In the genomic region with DNA sequence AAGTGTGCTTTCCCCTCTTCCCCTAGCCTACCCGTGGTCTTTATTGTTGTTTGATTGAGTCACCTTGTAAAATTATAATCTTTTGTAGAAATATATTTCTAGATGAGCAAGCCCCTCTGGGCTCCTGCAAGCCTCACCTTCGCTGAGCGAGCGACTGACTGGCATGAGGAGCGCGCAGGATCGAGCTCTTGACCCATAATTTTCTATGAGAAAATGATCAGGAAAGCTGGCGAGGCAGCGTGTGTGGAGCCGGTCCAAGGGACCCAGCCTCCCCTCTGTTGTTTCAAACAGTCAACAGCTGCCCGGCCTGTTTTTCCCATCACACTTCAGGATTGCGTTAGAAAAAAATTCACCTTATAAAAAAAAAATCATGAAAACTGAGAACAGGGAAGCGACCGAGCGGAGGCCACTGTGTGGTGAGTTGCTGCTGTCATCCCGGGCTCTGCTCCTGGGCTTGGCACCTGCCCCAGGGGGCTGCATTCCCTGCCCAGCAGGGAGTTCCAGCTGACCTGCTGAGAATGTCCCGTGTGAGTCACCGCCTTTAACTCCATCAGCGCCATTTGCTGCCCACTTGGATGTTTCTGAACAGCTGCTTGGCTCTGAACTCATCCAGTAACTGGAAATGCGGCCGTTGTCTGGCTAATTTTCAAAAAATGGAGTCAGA, we compare ENCODE assay signal across 8 mouse cellular contexts.
A peak's percentile ranks its signal among the peaks of the same experiment; 100 is the strongest.
DNase-seq lines count a peak whose midpoint lies in the region; ATAC-seq and TF ChIP-seq lines count a peak whose summit lies in the region.

No protein-coding gene starts in this region.

- ATAC-seq in hindbrain, embryonic 14.5 days (ENCODE audit: low FRiP score) = no peak
- no peak for ATAC-seq in lung, embryonic 15.5 days (ENCODE audit: borderline replicate concordance, extremely low read depth, low FRiP score, low TSS enrichment)
- no peak for ATAC-seq in frontal cortex, adult (ENCODE audit: low TSS enrichment)

- peaks cover 24% of the 10 kb centered on the region for H3K4me1 ChIP-seq in E14TG2a.4 (replicated peaks; ENCODE audit: low read depth, low read length)
- H3K4me1 ChIP-seq in hindbrain, embryonic 14.5 days (replicated peaks; ENCODE audit: control insufficient read depth, insufficient read depth, low read length) = peaks cover 7% of the 10 kb centered on the region
- peaks cover 14% of the 10 kb centered on the region for H3K4me1 ChIP-seq in lung, embryonic 15.5 days

- H3K4me3 ChIP-seq in E14TG2a.4 (replicated peaks; ENCODE audit: low read length) = 0 out of 2 replicates have a peak overlapping the region, but pooled peaks have one; percentile 10
- H3K4me3 ChIP-seq in hindbrain, embryonic 14.5 days (replicated peaks; ENCODE audit: low read length) = no peak overlapping the region
- peak overlapping the region; percentile 13 for H3K4me3 ChIP-seq in lung, embryonic 15.5 days

- H3K36me3 ChIP-seq in E14TG2a.4 (ENCODE audit: insufficient read depth, low read length) = no peaks in the 10 kb centered on the region
- no peaks in the 10 kb centered on the region for H3K36me3 ChIP-seq in hindbrain, embryonic 14.5 days (replicated peaks; ENCODE audit: control insufficient read depth, insufficient read depth)
- H3K36me3 ChIP-seq in lung, embryonic 15.5 days = no peaks in the 10 kb centered on the region

- H3K9ac ChIP-seq in hindbrain, embryonic 14.5 days = peak overlapping the region; percentile 28; the same call in 1 of the 2 replicates
- 0 out of 2 replicates have a peak overlapping the region, but pooled peaks have one; percentile 10 for H3K9ac ChIP-seq in lung, embryonic 15.5 days

- intact Hi-C loops in left cerebral cortex, postnatal 25 days (cut with DNase I) = no loop called here

- H3K4me2 ChIP-seq in hindbrain, embryonic 14.5 days (replicated peaks) = peak overlapping the region; percentile 43
- peak overlapping the region; percentile 49 for H3K4me2 ChIP-seq in lung, embryonic 15.5 days

- no peak for TF ChIP-seq CTCF in E14TG2a.4 (conservative IDR thresholded peaks at IDR 0.05; ENCODE audit: low read length)

- peak; percentile 74 for DNase-seq in adrenal gland, adult 2 months
- DNase-seq in gastrocnemius, adult 8-10 months (ENCODE audit: low spot score in 2 of 2) = peak; percentile 37 to 65
- DNase-seq in hindbrain, embryonic 14.5 days (ENCODE audit: low spot score) = no peak
- peak; percentile 66 for DNase-seq in retina, postnatal 1 day
- no peak for DNase-seq in left cerebral cortex, postnatal 25 days (ENCODE audit: low spot score in 2 of 2)

- no peak overlapping the region for H3K27ac ChIP-seq in hindbrain, embryonic 14.5 days
- 0 out of 2 replicates have a peak overlapping the region, but pooled peaks have one; percentile 4 for H3K27ac ChIP-seq in lung, embryonic 15.5 days

- peaks cover 7% of the 10 kb centered on the region for H3K27me3 ChIP-seq in E14TG2a.4 (ENCODE audit: insufficient read depth, low read length)
- H3K27me3 ChIP-seq in hindbrain, embryonic 14.5 days (ENCODE audit: control insufficient read depth, insufficient read depth, low read length) = peaks cover 10% of the 10 kb centered on the region; the same call in 1 of the 2 replicates
- no peaks in the 10 kb centered on the region for H3K27me3 ChIP-seq in lung, embryonic 15.5 days

- WGBS in hindbrain, embryonic 14.5 days = 4% methylated on average over 21 of the region's 21 CpGs
- 5% methylated on average over 21 of the region's 21 CpGs for WGBS in lung, embryonic 15.5 days

- no peaks in the 10 kb centered on the region for H3K9me3 ChIP-seq in E14TG2a.4 (ENCODE audit: low read length)
- H3K9me3 ChIP-seq in hindbrain, embryonic 14.5 days (ENCODE audit: control insufficient read depth, low read length) = no peaks in the 10 kb centered on the region
- no peaks in the 10 kb centered on the region for H3K9me3 ChIP-seq in lung, embryonic 15.5 days

Comparison
In these comparisons a context has a peak if more than half of its experiments do, and no peak if none do; other contexts are left out.
1. DNase-seq: peak in adrenal gland, adult 2 months (single experiment), gastrocnemius, adult 8-10 months (2 of 2) and retina, postnatal 1 day (single experiment); none in hindbrain, embryonic 14.5 days (single experiment) and left cerebral cortex, postnatal 25 days (0 of 2).